Mouse (Mus musculus) small intestine, adult 2 months (tissue): ENCODE results near the gene Dnah3.

ENCODE experiments used
- CTCF ChIP-seq: fragments of 200-500 bp; IDR thresholded peaks from 2 replicates; pipeline ENCODE4 v1.5.1; 2012; ENCODE audit warnings: low read depth, mild to moderate bottlenecking, control low read depth, inconsistent platforms, low read length, moderate library complexity, mixed read lengths; ENCODE audit not compliant: insufficient replicate concordance, insufficient read length; ENCODE audit errors: extremely low read depth
- POLR2A ChIP-seq: fragments of 200-500 bp; IDR thresholded peaks from 2 replicates; pipeline ENCODE4 v1.6.1; 2012; ENCODE audit warnings: low read depth, mild to moderate bottlenecking, control low read depth, inconsistent platforms, low read length, moderate library complexity

- no peak for TF ChIP-seq POLR2A
- TF ChIP-seq CTCF: no peak
Observed at GRCm38 (mm10) chr7:119880345-119880744, 214.7 kb downstream of the Dnah3 start.
